Mouse (Mus musculus) right cerebral cortex, postnatal 10 days (tissue): ENCODE measurements around the gene Ascl4.

Source experiments
- DNase-seq, 2 experiments: peaks; one replicate each; pipeline ENCODE4 v3.0.0; 2021; ENCODE audit warnings: low spot score in 2 of 2

Gene Ascl4

DNA sequence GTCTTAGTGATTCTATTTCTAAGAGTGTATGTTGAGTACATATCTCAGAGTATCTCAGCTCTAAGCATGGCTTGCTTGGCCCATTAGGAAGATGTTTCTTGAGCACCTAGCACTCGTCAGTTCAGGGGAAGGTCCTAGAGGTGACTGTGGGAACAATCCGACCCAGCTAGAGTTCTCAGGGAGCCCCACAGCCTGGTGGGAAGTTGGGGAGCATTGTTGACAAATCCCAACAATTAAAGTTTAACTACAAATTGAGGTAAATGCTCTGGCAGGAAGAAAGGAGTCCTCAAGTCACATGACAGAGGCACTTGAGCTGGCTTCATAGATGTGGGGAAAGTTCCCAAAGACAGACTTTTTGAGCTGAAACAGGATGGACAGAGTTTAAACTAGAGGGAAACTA, 41.2 kb downstream of the Ascl4 start:
- DNase-seq = no peak

DNA sequence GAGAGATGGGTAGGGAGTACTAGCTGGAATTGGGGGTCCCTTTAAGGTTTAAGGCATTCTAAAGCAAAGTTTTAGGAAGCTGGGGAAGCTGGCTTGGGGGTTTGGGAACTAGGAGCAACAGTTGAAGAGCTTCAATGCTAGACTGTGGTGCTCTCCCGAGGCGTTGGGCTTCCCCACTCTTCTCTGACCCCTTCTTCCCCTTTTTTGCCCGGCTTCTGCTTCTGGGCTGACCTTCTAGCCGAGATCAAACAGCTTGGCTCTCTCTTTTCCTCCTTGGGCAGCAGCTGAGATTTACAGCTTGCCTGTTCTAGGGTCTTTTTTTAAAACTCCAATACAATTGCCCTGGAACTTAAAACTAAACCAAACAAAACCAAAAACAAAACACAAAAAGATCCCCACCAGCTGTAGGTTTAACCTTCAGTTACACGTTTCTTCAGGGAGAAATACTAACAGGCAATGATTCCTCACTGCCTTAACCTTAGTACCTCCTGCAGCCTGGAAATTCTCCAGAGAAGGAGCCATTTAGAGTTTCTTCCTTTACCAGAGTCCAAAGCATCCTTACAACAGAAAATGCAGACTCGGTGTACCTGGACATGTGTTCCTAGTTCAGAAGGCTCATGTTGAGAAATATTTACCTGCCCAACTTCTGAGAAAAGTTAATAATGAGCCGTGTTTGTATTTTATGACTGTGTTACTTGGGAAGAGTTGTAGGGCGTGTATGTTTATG, 42.6 kb downstream of the Ascl4 start:
- DNase-seq = no peak

DNA sequence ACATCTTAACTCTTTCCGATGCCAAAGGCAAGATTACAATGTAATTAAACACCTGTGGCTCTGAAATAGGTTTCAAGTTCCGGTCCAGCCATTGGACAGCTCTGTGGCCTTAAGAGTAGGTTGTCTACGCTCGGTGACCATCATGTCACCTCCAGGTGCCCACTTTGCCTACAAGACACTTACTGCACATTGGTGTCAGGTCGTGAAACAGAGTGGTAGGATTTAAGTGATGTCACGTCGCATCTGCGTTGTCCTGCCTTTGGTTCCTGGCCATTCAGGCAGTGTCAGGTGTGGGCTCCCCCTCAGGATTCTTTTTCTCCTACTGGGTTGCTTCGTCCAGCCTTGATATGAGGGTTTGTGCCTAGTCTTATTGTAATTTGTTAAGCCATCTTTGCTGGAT, 44.3 kb downstream of the Ascl4 start:
- DNase-seq = no peak

DNA sequence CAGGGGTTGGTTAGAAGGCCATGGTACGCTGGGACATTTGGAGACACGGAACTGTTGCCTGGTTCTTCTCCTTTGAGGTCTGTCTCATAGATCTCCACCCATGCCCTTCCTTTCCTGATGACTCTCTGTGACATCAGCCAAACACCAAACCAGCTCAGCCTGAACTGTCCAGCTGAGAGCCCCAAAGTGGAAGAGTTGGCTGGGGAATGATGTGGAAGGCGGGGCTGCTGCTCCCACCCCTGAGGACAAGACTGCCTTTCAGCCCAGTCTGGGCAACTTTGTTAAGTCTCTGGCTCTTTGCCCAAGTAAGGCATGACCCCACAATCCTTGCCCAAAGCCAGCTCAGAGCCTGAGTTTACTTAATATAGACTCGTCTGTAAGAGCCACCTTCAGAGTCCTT, 45.4 kb downstream of the Ascl4 start:
- DNase-seq = peak; percentile 59 to 66

DNA sequence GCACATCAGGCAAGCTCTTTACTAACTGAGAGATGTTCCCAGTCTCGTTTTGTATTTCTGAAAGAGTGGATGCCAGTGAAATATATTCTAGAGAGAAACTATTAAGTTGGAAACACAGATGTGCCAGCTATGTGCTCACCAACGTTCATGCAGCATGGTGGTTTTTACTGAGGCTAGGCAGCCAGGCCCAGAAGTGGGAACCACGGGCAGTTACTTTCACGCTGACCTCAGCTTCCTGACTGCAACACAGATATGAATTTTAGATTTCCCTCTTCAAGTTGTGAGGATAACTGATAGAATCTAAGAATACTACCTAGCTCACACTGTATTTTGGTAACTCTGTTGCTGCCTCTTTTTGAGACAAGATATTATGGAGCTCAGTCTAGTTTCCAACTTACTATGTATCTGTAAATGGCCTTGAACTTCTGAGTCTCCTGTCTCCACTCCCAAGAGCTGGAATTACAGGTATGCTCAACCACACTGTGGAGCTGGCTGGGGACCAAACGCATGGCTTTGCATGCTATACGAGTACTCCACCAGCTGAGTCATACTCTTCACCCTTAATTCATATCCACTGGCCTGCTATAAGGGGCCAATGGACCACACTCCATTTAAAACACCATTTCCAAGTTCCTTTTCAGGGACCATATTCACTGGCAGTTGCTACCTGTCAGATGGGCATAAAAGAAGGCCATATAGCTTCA, 62.1 kb downstream of the Ascl4 start:
- no peak for DNase-seq

DNA sequence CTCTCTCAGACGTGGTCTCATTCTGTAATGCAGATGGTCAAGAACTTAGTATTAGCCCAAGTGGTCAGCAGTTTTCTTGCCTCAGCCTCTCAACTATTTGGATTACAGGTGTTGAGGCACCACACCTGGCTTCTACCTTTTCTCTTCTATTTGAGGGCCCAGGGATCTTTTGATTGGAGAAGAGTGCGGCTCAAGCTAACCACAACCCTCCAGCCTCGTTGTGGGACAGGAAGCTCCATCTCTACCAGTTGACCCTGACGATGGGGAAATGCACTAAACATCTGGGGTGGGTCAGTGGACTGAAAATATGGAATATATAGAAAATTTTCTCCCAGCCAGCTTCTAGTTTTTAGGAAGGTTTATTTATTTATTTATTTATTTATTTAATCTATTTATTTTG, 64.9 kb downstream of the Ascl4 start:
- DNase-seq = no peak

DNA sequence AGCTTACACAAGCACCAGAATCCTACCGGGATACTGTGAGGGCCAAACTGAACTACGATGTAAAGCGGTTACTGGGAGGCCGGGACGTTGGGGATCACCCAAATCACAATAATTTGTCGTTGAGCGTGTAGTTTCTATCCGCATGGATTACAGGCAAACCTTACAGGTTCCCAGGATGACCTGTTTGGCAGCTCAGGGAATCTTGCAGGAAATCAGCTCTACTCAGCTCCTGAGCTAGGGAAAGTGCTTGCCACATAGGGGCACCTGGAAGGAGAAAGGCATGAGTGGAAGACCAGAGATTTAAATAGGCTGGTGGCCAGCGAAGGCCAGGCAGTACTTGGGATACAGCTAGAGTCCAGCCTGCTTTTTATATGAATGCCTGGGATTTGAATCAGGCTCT, 66.4 kb downstream of the Ascl4 start:
- DNase-seq = no peak

DNA sequence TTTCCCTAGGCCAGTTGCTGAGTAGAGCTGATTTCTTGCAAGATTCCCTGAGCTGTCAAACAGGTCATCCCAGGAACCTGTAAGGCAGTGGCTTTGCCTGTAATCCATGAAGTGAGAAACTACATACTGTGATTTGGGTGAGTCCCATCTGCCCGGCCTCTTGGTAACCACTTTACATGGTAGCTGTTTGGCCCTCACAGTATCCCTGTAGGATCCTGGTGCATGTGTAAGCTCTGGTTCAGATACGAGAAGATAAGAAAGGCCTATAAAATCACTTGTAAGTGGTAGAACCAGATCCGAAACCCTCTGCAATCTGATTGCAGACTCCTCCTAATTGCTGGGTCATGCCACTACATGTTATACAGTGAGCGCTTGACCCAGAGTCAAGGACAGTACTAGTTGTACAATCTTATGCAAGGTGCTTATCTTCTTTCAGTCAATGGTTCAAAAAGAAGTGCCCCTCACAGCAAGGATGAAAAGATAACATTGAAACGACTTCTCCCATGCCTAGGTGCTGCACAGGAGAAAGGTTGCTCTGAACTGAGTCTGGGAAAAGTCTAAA, 67.1 kb downstream of the Ascl4 start:
- no peak for DNase-seq
